Mouse (Mus musculus): ENCODE measurements around the gene Phf14.
"Not testable (repeated sequence)": the region's sequence is repeated elsewhere in the genome, so short reads cannot be mapped to it uniquely, and the experiment has no call there.

Phf14 gene

GRCm38 (mm10) chr6:12089439-12089992, 181.9 kb downstream of the Phf14 start:
- DNase-seq (ENCODE audit: low read depth, low spot score) = no peak

GRCm38 (mm10) chr6:12095716-12096115, 188.1 kb downstream of the Phf14 start:
- no peak for DNase-seq (ENCODE audit: low read depth, low spot score)

DNA sequence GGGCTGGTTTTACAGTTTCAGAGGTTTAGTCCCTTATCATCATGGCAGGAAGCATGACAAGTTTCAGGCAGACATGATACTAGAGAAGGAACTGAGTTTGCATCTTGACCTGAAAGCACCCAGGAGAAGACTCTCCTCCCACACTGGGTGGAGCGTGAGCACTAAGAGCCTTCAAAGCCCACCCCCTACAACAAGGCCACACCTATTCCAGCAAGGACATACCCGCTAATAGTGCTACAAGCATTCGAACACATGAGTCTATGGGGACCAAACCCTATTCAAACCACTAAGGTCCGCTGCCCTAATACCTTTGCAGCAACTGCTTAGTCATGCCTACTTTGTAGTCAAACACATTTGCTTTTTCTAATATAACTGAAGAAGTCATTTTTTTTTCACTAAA, 189.5 kb downstream of the Phf14 start:
- no peak for DNase-seq (ENCODE audit: low read depth, low spot score)

DNA sequence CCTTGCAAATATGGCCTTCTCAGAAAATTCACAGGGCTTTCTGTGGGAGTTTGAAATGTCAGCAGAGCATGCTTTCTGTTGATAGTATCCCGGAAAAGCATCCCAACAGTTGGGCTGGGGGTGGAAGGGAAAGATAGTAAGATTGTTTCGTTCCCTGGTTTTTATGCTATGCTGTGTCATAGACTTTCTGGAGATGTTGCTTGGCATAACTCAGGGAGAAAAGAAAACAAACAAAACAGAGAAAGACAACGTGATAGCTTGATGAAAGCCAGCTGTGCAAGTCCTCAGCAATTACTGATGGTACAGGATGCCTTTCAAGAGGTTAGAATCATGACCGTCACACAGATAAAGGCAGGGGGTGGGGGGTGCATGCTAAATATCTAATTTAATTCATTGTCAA, 197.5 kb downstream of the Phf14 start:
- DNase-seq (ENCODE audit: low read depth, low spot score) = no peak

GRCm38 (mm10) chr6:12107326-12107725, 199.7 kb downstream of the Phf14 start:
- DNase-seq (ENCODE audit: low read depth, low spot score) = no peak

DNA sequence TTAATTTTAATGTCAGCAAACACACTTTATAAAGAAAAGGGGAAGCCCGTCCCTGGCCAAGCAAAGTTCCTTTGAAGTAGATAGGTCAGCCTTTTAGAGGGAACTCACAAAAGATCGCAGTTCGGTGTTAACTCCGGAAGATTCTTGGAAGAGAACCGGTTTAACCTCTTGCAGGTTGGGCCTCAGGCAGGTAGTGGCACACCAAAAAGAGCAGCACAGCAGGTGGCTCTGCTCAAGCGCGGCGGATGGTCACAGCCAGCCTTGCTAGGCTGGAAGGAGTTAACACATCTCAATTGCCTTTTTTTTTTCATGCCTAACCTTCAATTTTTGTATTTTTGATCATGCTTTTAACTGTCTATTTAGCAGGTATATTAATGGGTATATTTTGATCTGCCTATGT, 200.2 kb downstream of the Phf14 start:
- DNase-seq (ENCODE audit: low read depth, low spot score) = no peak

- no peak for DNase-seq (ENCODE audit: low read depth, low spot score)
These were observed 209.6 kb downstream of the Phf14 start for GRCm38 (mm10) chr6:12116926-12117818.

- DNase-seq (ENCODE audit: low read depth, low spot score) = no peak
These were observed 210.4 kb downstream of the Phf14 start for GRCm38 (mm10) chr6:12117819-12118570.

DNA sequence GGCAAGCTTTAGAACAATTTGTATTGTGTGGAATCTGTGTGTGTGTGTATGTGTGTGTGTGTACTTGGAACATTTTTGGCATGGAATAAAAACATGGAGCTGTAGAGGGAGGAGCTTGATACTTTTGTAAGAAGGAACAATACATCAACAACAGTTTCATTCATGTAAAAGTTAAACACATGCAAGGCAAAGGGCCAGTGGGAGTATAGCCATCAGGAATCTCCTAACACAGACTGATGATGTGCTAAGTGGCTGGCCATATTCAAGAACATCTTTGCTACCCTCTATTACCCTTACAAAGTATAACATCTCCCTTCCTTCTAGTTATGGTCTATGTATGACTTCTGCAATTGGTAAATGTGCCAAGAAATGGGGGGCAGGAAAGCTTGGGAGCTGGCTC, 215.2 kb downstream of the Phf14 start:
- no peak for DNase-seq (ENCODE audit: low read depth, low spot score)

- peak; percentile 49 for DNase-seq (ENCODE audit: low read depth, low spot score)
These were observed 217.6 kb downstream of the Phf14 start for GRCm38 (mm10) chr6:12125031-12125803.

DNA sequence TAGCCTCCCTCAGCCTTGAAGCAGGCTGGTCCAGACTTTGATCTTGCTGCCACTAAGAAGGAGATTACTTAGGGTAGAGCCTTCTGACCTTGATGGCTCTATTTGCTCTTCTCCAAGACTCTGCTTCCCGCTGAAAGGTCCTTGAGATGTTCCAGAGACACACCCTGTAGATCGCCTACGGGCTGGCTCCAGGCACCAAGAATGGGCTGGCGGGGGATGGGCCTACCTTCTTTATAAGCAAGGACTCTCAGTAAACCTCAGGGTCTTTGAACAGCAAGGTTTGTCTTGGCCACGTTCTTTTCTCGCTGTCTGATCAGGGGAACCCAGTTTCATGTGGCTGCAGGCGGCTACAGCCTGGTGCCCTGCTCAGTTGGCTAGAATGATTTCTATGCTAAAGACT, 219.0 kb downstream of the Phf14 start:
- not testable (repeated sequence) for DNase-seq (ENCODE audit: low read depth, low spot score)

DNA sequence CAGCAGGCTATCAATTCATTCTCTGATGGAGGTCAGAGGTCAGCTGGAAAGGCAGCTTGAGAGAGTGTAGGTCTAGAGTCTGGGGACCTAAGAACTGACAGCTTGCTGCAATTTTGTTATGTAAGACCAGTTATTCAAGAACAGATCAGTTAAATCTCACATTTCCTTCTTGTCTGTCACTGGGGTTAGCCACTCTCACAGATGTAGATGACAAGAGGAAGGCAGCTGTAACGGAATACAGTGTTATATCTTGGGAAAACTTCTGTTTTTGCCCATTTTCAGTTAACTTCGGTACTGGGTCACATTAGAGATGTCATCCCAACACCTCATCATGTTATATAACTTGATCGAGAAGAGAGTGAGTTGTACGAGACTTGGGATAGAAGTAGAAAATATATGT, 219.7 kb downstream of the Phf14 start:
- no peak for DNase-seq (ENCODE audit: low read depth, low spot score)

Measured in retina, postnatal 7 days (tissue).